ENCODE assay signal across 7 mouse cellular contexts in genomic region chr17:12991635-12992358, GRCm38 (mm10). TPM values are rescaled to one million over a fixed set of nuclear protein-coding genes. Genes with fewer than 3 reads are reported as not detected.
DNase-seq lines count a peak whose midpoint lies in the region; ATAC-seq and TF ChIP-seq lines count a peak whose summit lies in the region.

No protein-coding gene starts in this region.

- no peaks in the 10 kb centered on the region for H3K79me2 ChIP-seq in heart, adult 2 months (replicated peaks; ENCODE audit: control insufficient read depth, insufficient read depth, low read length)

- H3K9me3 ChIP-seq in embryonic facial prominence, embryonic 13.5 days, result no peaks in the 10 kb centered on the region
- H3K9me3 ChIP-seq in limb, embryonic 13.5 days, result no peaks in the 10 kb centered on the region
- no peaks in the 10 kb centered on the region for H3K9me3 ChIP-seq in midbrain, embryonic 15.5 days

- TF ChIP-seq EP300 in heart, adult 2 months (IDR thresholded peaks at IDR 0.05; ENCODE audit: insufficient read depth, low read depth, low read length), result no peak

- TF ChIP-seq POLR2A in heart, adult 2 months (IDR thresholded peaks at IDR 0.05; ENCODE audit: insufficient read depth, low read depth, low read length), result no peak

- H3K36me3 ChIP-seq in embryonic facial prominence, embryonic 13.5 days, result peaks cover 15% of the 10 kb centered on the region
- peaks cover 15% of the 10 kb centered on the region for H3K36me3 ChIP-seq in heart, adult 2 months (ENCODE audit: control insufficient read depth, insufficient read depth, low read length)
- peaks cover 6% of the 10 kb centered on the region for H3K36me3 ChIP-seq in limb, embryonic 13.5 days
- H3K36me3 ChIP-seq in midbrain, embryonic 15.5 days (replicated peaks), result no peaks in the 10 kb centered on the region

- intact Hi-C loops in heart, adult 2 months (cut with DNase I), result loop anchor here (1.0 to 2.0 kb wide), 3 partner anchors 16 to 75 kb away; partner anchors contain the start of genes Acat2 and Mrpl18

- peak overlapping the region; percentile 100 for H3K9ac ChIP-seq in embryonic facial prominence, embryonic 13.5 days
- peak overlapping the region; percentile 96 for H3K9ac ChIP-seq in heart, adult 2 months (ENCODE audit: low read depth, low read length)
- H3K9ac ChIP-seq in limb, embryonic 13.5 days, result peak overlapping the region; percentile 100
- peak overlapping the region; percentile 98 for H3K9ac ChIP-seq in midbrain, embryonic 15.5 days

- H3K4me3 ChIP-seq in embryonic facial prominence, embryonic 13.5 days, result peak overlapping the region; percentile 96
- peak overlapping the region; percentile 79 for H3K4me3 ChIP-seq in heart, adult 2 months
- peak overlapping the region; percentile 99 for H3K4me3 ChIP-seq in limb, embryonic 13.5 days
- peak overlapping the region; percentile 84 for H3K4me3 ChIP-seq in midbrain, embryonic 15.5 days

- peak; percentile 90 for ATAC-seq in embryonic facial prominence, embryonic 13.5 days (ENCODE audit: insufficient number of reproducible peaks, insufficient read depth, low FRiP score, low TSS enrichment, low read depth)
- ATAC-seq in limb, embryonic 13.5 days (ENCODE audit: low FRiP score, low read depth), result peak; percentile 91
- ATAC-seq in midbrain, embryonic 15.5 days (replicated peaks), result peak; percentile 91

- TF ChIP-seq CTCF in heart, adult 2 months (IDR thresholded peaks at IDR 0.05), result 0 out of 2 replicates have a peak, but pooled peaks have one; percentile 7

- peak overlapping the region; percentile 100 for H3K27ac ChIP-seq in embryonic facial prominence, embryonic 13.5 days
- H3K27ac ChIP-seq in heart, adult 2 months, result peak overlapping the region; percentile 100
- H3K27ac ChIP-seq in limb, embryonic 13.5 days, result peak overlapping the region; percentile 100
- peak overlapping the region; percentile 98 for H3K27ac ChIP-seq in midbrain, embryonic 15.5 days

- H3K4me2 ChIP-seq in embryonic facial prominence, embryonic 13.5 days, result peak overlapping the region; percentile 77
- H3K4me2 ChIP-seq in limb, embryonic 13.5 days (replicated peaks), result peak overlapping the region; percentile 72
- peak overlapping the region; percentile 65 for H3K4me2 ChIP-seq in midbrain, embryonic 15.5 days

- no peaks in the 10 kb centered on the region for H3K27me3 ChIP-seq in embryonic facial prominence, embryonic 13.5 days
- H3K27me3 ChIP-seq in heart, adult 2 months (ENCODE audit: control insufficient read depth, insufficient read depth, low read length), result no peaks in the 10 kb centered on the region
- H3K27me3 ChIP-seq in limb, embryonic 13.5 days, result no peaks in the 10 kb centered on the region
- H3K27me3 ChIP-seq in midbrain, embryonic 15.5 days (replicated peaks), result no peaks in the 10 kb centered on the region

- WGBS in embryonic facial prominence, embryonic 13.5 days, result under 1% methylated on average over 68 of the region's 84 CpGs
- under 1% methylated on average over 70 of the region's 84 CpGs for WGBS in heart, adult 2 months
- WGBS in limb, embryonic 13.5 days, result under 1% methylated on average over 81 of the region's 84 CpGs
- WGBS in midbrain, embryonic 15.5 days, result 1% methylated on average over 69 of the region's 84 CpGs

- peaks cover 7% of the 10 kb centered on the region for H3K4me1 ChIP-seq in embryonic facial prominence, embryonic 13.5 days
- H3K4me1 ChIP-seq in heart, adult 2 months (ENCODE audit: control insufficient read depth, insufficient read depth, low read length), result peaks cover 4% of the 10 kb centered on the region
- H3K4me1 ChIP-seq in limb, embryonic 13.5 days, result peaks cover 22% of the 10 kb centered on the region
- peaks cover 25% of the 10 kb centered on the region for H3K4me1 ChIP-seq in midbrain, embryonic 15.5 days

- DNase-seq in adrenal gland, postnatal 36 days, result peak; percentile 94 to 95
- DNase-seq in heart, adult 2 months, result peak; percentile 95 to 96
- peak; percentile 87 to 90 for DNase-seq in kidney, adult 8-10 months
- DNase-seq in spleen, adult 18-20 months, result peak; percentile 85 to 91

RNA-seq across cellular contexts. Expression of gene Wtap, which starts 2.2 kb away (rescaled TPM):
- total RNA-seq in adrenal gland, postnatal 36 days (2021), result 10 to 100 TPM; 59.6 to 61.9 TPM
- polyA plus RNA-seq in embryonic facial prominence, embryonic 13.5 days (2015; fragmentation: Nextera tagmentation; extraction: Ambion mirVana), result 156 and 166 TPM in 2 replicates
- 10 to 100 TPM; 30.7 to 34.0 TPM for total RNA-seq in heart, adult 2 months (2021)
- 12.3 and 24.2 TPM in 2 replicates for polyA plus RNA-seq in heart, adult 2 months (2012; rRNA removed)
- 173 and 180 TPM in 2 replicates for polyA plus RNA-seq in limb, embryonic 13.5 days (2015; fragmentation: Nextera tagmentation; extraction: Ambion mirVana)
- polyA plus RNA-seq in midbrain, embryonic 15.5 days (2015; fragmentation: Nextera tagmentation; extraction: Ambion mirVana), result 132 and 134 TPM in 2 replicates

RNA-seq across cellular contexts. Expression of gene Sod2, which starts 14.8 kb away (rescaled TPM):
- total RNA-seq in adrenal gland, postnatal 36 days (2021), result 100 to 1,000 TPM; 383 to 457 TPM
- 78.3 and 78.7 TPM in 2 replicates for polyA plus RNA-seq in embryonic facial prominence, embryonic 13.5 days (2015; fragmentation: Nextera tagmentation; extraction: Ambion mirVana)
- total RNA-seq in heart, adult 2 months (2021), result 1,000 to 10,000 TPM in 1 of 2 experiments, 100 to 1,000 TPM in 1; 961 to 1,111 TPM
- 895 and 1,105 TPM in 2 replicates for polyA plus RNA-seq in heart, adult 2 months (2012; rRNA removed)
- polyA plus RNA-seq in limb, embryonic 13.5 days (2015; fragmentation: Nextera tagmentation; extraction: Ambion mirVana), result 85.1 and 93.4 TPM in 2 replicates
- polyA plus RNA-seq in midbrain, embryonic 15.5 days (2015; fragmentation: Nextera tagmentation; extraction: Ambion mirVana), result 118 and 119 TPM in 2 replicates

RNA-seq across cellular contexts. Expression of gene Acat2, which starts 31.2 kb away (rescaled TPM):
- 100 to 1,000 TPM in 1 of 2 experiments, 10 to 100 TPM in 1; 95.1 to 133 TPM for total RNA-seq in adrenal gland, postnatal 36 days (2021)
- 182 and 218 TPM in 2 replicates for polyA plus RNA-seq in embryonic facial prominence, embryonic 13.5 days (2015; fragmentation: Nextera tagmentation; extraction: Ambion mirVana)
- 1 to 10 TPM; 5.7 to 6.9 TPM for total RNA-seq in heart, adult 2 months (2021)
- polyA plus RNA-seq in heart, adult 2 months (2012; rRNA removed), result 6.5 and 6.6 TPM in 2 replicates
- polyA plus RNA-seq in limb, embryonic 13.5 days (2015; fragmentation: Nextera tagmentation; extraction: Ambion mirVana), result 207 and 209 TPM in 2 replicates
- polyA plus RNA-seq in midbrain, embryonic 15.5 days (2015; fragmentation: Nextera tagmentation; extraction: Ambion mirVana), result 346 and 354 TPM in 2 replicates

RNA-seq across cellular contexts. Expression of gene Acat3, which starts 51.4 kb away (rescaled TPM):
- 1 to 10 TPM; 1.9 to 2.5 TPM for total RNA-seq in adrenal gland, postnatal 36 days (2021)
- polyA plus RNA-seq in embryonic facial prominence, embryonic 13.5 days (2015; fragmentation: Nextera tagmentation; extraction: Ambion mirVana), result 0.65 and 1.5 TPM in 2 replicates
- not detected for total RNA-seq in heart, adult 2 months (2021)
- polyA plus RNA-seq in heart, adult 2 months (2012; rRNA removed), result 0.32 and 0.33 TPM in 2 replicates
- 0.70 and 1.0 TPM in 2 replicates for polyA plus RNA-seq in limb, embryonic 13.5 days (2015; fragmentation: Nextera tagmentation; extraction: Ambion mirVana)
- 1.2 and 1.9 TPM in 2 replicates for polyA plus RNA-seq in midbrain, embryonic 15.5 days (2015; fragmentation: Nextera tagmentation; extraction: Ambion mirVana)

Comparison
In these comparisons a context has a peak if more than half of its experiments do, and no peak if none do; other contexts are left out.
1. Peak in every context shown above with its lines: DNase-seq, ATAC-seq, H3K4me3 ChIP-seq and H3K27ac ChIP-seq.
2. RNA of gene Acat2, which starts 31.2 kb away (polyA plus RNA-seq): 346 to 354 TPM in midbrain, embryonic 15.5 days, 182 to 218 TPM in embryonic facial prominence, embryonic 13.5 days and 207 to 209 TPM in limb, embryonic 13.5 days; 6.5 to 6.6 TPM in heart, adult 2 months; every median in the first group is over 10 times any median in the second.